Mouse (Mus musculus) urinary bladder, adult 18-20 months (tissue): ENCODE data around the gene Dirc2.

ENCODE experiments used
- DNase-seq, 2 experiments: peaks; one replicate each; pipeline ENCODE4 v3.0.0; 2022; ENCODE audit warnings: low spot score in 2 of 2, mixed read lengths in 2 of 2

Gene Dirc2

GRCm38 (mm10) chr16:35768785-35769642 lies at the start of gene Dirc2:
Dirc2 (minus strand) TSS chr16:35769356.
- DNase-seq, result peak; percentile 64 to 84

DNA sequence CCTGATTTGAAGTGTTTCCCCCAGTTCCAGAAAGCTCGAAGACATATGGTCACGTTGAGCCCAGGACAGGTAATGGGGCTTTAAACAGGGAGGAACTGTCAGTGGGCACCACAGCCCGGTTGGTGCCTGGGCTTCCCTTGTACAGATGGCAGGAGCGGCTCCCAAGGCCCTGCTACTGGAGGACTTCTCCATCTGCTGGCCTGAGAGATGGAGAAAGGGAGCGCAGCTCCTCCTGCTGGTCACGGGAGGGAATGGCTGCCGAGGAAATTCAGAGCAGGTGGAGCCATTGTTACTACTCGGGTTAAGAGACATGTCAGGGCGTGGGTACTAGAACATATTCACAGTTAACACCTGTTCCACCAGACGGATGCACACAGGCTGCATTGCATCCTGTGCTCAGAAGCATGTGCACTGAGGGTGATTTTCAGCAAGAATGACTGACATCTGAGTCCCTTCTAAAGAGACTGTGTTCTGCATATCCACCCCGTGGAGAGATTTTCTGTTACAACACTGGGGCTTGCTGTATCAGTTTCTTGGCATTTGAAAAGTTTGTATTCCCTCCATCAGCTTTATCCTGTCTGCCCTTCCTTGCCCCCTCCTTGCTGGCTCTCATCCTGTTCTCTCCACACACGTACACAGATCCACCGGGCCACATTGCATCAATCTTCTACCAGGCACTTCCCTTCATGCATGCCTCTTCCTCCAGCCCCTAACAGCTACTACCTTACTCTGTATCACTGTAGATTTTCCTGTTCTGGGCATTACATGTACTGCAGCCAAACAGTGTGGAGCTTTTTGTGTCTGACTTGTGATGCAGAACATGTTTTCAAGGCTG lies 48.3 kb upstream of the Dirc2 start:
- peak; percentile 56 to 71 for DNase-seq

GRCm38 (mm10) chr16:35813119-35813518 lies 44.0 kb upstream of the Dirc2 start:
- DNase-seq, result no peak

GRCm38 (mm10) chr16:35808838-35809237 lies 39.7 kb upstream of the Dirc2 start:
- DNase-seq, result no peak

DNA sequence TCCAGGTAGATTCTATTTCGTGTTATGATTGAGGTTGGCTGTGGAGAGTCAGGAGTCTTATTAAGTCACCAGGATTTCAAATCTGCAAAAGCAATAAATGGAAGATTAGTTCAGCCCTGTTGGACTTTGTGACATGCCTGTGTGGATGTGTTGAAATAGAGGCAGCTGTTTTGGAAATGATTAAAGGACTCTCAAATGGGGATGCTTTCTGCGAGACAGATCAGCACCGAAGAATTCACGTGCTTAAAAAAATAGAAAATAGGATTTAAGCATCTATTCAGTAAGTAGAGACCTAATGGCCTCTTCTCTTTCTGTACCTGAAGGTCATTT lies 38.5 kb upstream of the Dirc2 start:
- no peak for DNase-seq

GRCm38 (mm10) chr16:35806973-35807662 lies 38.0 kb upstream of the Dirc2 start:
- DNase-seq, result no peak

- no peak for DNase-seq
These were observed 34.6 kb upstream of the Dirc2 start for GRCm38 (mm10) chr16:35803723-35804122.

DNA sequence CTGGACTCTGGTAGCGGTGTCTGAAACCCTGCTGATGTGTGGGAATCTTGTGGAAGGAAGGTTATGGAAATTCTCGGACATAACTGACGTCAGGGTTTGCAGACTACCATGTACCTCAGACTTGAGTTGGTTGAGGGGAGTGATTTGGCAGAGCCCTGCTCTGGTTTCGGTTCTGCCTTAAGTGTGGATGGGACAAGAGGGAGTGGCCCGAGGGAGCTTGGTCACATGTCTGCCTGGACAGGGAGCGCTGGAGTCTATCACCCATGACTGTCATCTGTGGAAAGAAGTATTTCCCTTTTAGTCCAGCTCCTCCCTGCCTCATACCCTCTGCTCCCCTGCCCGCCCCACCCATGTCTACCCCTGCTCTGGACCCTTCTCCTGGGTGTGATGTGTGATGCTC lies 33.0 kb upstream of the Dirc2 start:
- no peak for DNase-seq

DNA sequence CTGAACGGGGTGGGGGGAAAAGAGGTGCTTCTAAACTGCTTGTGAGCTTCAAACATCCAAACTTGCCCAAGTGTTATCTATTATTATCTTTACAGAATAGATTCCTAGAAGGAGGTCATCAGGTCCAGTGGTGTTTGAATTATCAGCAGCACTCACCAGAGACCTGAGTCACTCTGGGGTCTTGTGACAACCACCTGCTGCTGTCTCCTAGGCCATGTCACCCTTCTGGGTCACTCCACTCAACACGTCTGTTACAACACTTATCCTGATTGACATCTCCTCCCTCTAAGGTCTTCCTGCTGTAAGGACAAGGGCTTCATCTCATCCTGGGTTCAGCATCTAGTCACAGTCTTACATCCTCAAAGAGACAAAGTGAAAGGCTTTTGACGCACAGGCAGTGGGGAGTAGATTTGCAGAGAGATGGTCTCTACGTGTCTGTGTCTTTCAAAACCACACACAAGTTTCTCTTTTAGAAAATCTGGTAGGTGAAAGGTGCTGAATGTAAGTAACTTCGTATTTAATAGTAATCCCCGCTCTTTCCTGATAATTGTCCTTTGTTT lies 22.9 kb upstream of the Dirc2 start:
- DNase-seq, result no peak

DNA sequence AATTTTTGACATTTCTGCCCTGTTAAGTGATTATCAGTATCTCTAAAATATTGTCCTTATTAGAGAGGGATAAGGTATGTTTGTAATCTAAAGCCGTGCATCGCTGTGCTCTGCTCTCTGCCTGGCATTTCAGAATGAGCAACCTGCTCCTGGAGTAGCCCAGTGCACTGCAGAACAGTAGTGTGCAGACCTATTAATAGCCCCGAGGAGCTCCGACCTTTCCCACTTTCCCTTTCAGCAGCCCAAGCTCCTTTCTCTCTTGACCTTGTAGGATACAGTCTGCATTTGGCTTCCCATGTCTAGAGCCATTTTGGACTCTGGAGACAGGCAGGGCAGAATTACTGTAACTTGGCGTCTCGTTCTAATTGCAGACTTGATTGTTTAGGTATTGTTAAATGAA lies 19.2 kb upstream of the Dirc2 start:
- DNase-seq, result no peak

DNA sequence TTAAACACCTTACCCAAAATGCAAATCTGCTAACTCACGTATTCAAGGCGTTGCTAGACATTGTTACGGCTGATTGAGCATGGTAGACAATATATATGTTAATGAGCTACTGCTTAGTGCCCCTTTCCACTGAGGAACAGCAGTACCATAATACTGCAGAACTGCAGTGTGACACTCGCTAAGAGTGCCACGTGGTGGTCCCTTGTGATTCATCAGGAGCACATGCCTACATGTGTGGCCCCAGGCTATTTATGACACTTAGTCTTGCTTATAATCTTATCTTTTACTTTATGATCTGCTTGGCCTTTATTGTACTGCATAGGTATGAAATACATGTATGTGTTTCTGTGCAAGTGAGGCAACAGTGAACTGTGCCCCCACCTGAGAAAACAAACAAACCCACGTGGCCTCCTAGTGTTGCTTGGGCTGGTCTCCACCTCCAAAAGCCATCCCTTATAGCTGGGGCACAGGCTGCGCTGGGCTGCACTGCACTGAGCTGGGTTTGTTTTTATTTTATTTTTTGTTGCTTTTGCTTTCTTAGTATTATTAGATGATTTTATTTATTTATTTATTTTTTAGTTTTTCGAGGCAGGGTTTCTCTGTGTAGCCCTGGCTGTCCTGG lies 18.5 kb upstream of the Dirc2 start:
- no peak for DNase-seq

DNA sequence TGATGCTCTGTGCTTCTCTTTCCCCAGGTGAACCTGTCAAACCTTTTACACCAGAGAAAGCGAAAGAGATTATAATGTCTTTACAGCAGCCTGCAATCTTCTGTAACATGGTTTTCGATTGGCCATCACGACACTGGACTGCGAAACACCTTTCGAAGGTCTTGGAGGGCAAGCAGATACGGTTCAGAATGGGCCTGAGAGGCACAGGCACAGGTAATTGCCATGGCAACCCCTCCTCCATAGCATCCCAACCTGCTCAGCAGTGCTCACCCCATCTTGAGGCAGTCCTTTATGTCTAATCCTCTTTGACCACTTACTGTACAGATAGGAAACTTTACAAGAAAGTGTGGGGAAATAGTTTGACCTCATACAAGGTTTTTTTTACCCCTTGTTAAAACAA lies 18.0 kb upstream of the Dirc2 start:
- DNase-seq, result no peak

- DNase-seq, result no peak
These were observed 15.1 kb upstream of the Dirc2 start for GRCm38 (mm10) chr16:35784134-35784725.

- DNase-seq, result no peak
These were observed 14.0 kb upstream of the Dirc2 start for GRCm38 (mm10) chr16:35783207-35783573.

DNA sequence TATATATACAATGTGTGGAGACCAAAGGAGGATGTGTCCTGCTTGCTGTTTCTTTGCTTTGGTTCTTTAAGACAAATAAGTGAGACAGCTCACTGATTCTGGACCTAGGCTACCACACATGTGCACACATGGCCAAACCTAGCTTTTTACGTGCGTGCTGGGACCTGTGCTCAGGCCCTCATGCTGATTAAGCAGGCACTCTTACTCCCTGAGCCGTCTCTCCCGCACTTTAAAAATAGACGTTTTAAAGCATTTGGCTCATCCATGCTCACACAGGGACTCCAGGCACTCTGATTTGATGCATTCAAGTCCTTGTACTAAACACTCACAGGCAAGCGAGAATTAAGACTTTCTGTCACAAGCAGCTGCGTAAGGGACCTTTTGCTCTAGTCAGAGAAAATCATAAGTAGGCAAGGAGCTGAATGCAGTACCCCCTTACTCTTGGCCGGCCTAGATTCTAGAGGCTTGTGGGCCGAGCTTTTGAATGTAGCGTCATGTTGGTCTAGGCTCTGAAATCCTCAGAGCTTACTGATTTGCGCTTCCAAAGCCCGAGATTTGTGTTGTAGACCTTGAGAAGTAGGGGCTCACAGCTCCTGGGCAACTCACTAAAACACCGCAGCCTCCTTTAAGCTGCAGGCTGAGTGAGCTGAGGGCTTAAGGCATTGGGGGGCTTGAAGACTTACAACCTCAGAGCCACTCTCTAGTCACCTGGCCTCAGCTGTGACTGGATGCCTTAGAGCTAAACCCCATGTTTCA lies 13.5 kb upstream of the Dirc2 start:
- no peak for DNase-seq

- DNase-seq, result no peak
These were observed 12.5 kb upstream of the Dirc2 start for GRCm38 (mm10) chr16:35781651-35782050.

DNA sequence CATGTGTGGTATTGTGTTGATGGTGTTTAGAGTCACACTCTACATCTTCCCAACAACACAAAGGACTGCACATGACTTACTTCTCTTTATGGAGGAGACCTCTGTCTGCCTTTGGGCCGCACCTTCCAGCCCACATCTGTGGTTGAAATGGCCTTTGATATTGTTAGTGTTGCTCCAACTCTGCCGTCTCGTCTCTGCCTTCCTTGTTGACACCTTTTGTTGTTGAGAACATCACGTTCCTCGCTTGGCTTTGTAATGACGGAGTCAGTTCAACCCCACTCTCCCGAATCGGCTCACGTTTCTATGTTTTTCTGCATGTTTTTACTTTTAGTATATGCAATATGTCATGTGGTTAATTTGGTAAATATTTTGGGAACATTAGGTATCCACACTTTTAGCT lies 11.9 kb upstream of the Dirc2 start:
- no peak for DNase-seq

DNA sequence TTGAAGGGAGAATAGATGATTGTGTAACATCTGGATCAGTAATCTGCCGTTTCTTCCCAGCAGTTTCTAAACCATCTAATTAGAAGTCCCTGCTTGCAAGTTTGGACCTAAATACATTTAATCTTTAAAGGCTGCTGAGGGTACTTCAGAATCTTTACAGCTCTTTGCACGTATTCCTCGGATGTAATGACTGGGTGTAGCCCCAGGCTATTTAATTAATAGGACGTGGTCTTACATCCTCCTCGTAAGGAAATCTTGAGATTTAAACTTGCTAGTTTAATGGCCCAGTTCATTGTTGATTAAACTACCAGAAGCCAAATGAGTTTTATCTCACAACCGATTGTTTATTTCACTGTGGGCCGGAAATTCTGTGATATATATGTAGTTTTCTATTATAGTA lies 10.5 kb upstream of the Dirc2 start:
- DNase-seq, result no peak

DNA sequence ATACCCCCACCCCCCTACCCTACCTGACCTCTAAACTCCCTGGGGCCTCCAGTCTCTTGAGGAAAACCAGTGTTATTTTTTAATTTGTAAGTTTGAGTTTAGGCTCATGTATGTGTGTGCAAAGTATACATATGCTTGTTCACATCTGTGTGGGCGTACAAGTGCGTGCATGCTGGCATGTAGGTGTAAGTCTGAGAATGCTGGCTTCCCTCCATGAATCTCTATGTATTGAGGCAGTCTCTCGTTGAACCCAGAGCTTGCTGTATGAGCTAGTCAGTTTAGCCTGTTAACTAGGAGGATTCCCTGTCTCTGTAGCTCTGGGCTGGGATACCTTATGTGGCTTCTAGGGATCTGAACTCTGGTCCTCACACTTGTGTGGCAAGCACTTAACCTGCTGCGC lies 8.6 kb upstream of the Dirc2 start:
- no peak for DNase-seq

GRCm38 (mm10) chr16:35776737-35777136 lies 7.6 kb upstream of the Dirc2 start:
- no peak for DNase-seq

- no peak for DNase-seq
These were observed 6.7 kb upstream of the Dirc2 start for GRCm38 (mm10) chr16:35775835-35776234.
